Mouse (Mus musculus) brain, embryonic 14.5 days (tissue): ENCODE measurements at regions not wholly inside any gene's neighbourhood (a gene's known extent, or its start where the extent isn't known, plus 50 kb on each side); places are given as distances from the start of the nearest gene placed in this dataset.

Experiments
- DNase-seq: peaks from one replicate; pipeline ENCODE4 v3.0.0-alpha.2; 2011; ENCODE audit warnings: low read depth
- CTCF ChIP-seq: fragments of 200-500 bp; IDR thresholded peaks from 2 replicates; pipeline ENCODE4 v1.5.1; 2012; ENCODE audit warnings: inconsistent platforms, mild to moderate bottlenecking, moderate library complexity, borderline replicate concordance; ENCODE audit not compliant: insufficient read depth, insufficient read length; ENCODE audit errors: extremely low read depth
- POLR2A ChIP-seq: fragments of 200-500 bp; IDR thresholded peaks from 2 replicates; pipeline ENCODE4 v1.6.1; 2012; ENCODE audit warnings: mild to moderate bottlenecking, inconsistent platforms, borderline replicate concordance; ENCODE audit not compliant: poor library complexity, insufficient read depth, insufficient read length, severe bottlenecking; ENCODE audit errors: extremely low read depth

DNA sequence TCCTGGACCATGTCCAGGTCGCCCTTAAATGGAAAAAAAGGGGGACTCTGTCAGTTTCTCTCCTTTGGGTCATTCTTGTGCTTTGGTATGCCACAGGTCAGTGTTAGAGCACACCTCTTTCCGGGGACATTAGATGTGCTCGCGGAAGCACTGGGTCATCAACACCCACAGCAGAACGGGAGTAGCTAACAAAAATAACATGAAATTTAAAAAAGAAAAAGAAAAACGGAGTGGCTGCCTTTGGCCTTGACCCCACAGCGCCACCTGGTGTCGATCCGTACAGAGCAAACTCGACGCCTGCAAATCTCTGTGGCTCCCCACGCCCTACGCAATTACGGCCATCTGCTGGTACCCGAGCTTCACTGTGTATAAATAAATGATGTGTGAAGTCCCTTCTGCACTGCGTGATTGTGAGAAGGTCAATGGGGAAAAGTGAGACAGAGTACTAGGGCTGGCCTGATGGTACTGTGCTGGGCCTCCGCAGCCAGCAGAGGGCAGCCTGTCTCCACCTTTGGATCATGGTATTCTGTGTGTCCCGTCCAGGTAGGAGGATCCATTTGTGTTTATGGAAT lies 99.0 kb upstream of the Slc7a12 start:
- TF ChIP-seq POLR2A (no peak), CTCF (peak; percentile 53)
- DNase-seq, result peak; percentile 86

DNA sequence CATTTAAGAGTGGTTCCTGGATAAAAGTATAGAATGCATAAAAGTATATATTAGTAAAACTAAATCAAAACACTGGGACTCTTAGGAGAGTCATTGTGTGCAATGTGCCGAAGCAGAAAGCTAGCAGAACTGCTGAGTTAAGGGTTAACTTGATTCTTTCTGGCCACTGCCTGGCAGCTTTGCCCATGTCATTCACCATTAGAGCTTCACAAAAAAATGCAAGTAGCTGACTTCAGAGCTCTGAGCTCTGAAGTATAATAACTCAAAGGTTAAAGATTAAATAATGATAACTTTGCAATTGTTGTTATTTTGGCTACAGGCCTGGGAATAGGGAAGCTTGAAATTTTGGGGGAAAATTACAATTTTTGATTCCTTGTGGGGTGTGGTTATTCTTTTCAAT lies 89.8 kb upstream of the Slc7a12 start:
- DNase-seq, result no peak
- TF ChIP-seq POLR2A (no peak), CTCF (no peak)

DNA sequence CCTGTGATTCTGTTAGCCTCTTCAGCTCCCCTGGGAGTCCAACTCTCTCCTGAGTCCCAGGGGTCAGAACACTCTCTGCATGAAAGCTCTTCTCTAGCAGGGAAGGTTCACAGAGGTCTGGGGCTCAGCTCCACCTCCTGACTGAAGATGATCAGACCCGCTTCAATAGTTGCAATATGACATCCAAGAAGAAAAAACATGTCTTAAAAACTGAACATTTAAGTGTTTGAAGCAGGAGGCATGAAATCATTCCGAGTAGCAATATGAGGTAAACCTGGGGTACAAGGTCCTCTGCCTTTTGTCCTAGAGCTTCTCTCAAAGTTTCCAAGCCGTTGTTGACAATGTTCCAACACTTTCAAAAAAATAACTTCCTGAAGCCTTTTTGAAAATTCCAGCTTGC lies 81.8 kb upstream of the Slc7a12 start:
- no peak for DNase-seq
- TF ChIP-seq POLR2A (no peak), CTCF (no peak)

DNA sequence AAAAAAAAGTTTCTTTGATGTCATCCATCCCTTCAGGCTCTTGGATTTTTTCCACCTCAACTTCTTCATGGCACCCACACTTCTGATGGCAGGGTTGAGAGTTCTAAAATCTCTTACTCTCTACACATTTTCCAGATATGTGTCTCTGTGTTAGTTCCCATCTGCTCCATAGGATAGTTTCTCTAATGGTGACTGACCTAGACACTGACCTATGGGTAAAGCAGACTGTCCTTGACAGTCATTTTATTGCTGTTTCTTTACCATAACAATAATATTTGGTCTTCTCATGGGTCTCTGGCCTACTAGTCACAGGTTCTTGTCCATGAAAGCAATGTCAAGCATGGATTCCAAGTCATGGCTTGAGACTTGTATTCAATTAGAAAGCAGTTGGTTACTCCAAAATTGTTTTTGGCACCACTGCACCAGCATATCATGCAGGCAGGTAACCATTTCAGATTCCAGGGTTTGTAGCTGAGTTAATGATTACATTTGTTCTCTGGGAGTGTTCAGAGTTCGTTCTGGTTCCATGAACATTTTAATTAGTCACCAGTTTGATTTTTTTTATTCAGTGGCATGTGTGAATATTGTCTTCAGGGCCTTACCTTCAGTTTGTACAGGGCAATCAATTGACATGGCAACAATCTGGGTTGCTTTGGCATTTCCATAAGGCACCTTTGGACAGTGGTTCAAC lies 71.9 kb upstream of the Slc7a12 start:
- DNase-seq, result no peak
- TF ChIP-seq CTCF (no peak), POLR2A (no peak)
